Mouse (Mus musculus) neutrophil, adult 5-6 weeks (primary cell): ENCODE measurements around the gene Edf1. TPM values are rescaled to one million over a fixed set of nuclear protein-coding genes. Genes with fewer than 3 reads are reported as not detected.
A peak's percentile ranks its signal among the peaks of the same experiment; 100 is the strongest.
"Not testable (repeated sequence)": the region's sequence is repeated elsewhere in the genome, so short reads cannot be mapped to it uniquely, and the experiment has no call there.

ENCODE experiments used
- ATAC-seq: fragments of 151-379, 151-347 bp; 2 replicates; pipeline ENCODE4 v1.8.0; 2017; ENCODE audit warnings: mild to moderate bottlenecking, moderate TSS enrichment; ENCODE audit not compliant: insufficient number of reproducible peaks, poor library complexity, low FRiP score, severe bottlenecking; ENCODE audit errors: extremely low read depth
- total RNA-seq: library from RNA; stranded (forward); fragments of 200-1000 nt; gene quantifications from 2 replicates; pipeline ENCODE4 v1.2.3, GENCODE M21; 2017

Edf1 gene
- 66.3 and 85.4 TPM in 2 replicates for total RNA-seq

- ATAC-seq, result peak; percentile 93
These were observed at the start of gene Edf1 for GRCm38 (mm10) chr2:25557221-25557963. Edf1 (plus strand) TSS chr2:25557847.

DNA sequence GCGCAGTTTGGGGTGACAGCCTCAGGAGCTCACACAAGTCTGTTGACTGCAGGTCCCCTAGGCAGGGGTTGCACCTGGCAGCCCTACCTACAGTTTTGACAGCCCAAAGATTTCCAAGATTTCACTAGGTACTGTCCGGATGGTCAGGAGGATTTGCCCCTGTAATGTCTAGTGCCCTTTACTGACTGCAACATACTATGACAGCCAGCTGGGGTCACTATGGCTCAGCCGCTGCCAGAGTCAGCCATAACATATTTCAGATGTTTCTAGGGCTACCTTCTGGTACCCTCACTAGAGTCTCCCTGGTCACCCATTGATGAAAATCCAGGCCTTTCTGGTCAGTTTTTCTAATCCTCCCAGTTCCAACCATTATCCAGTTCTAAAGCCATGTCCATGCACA, 47.7 kb upstream of the Edf1 start:
- 0 out of 2 replicates have a peak, but pooled peaks have one; percentile 27 for ATAC-seq

- ATAC-seq, result no peak
These were observed 30.9 kb upstream of the Edf1 start for GRCm38 (mm10) chr2:25526510-25527302.

GRCm38 (mm10) chr2:25533707-25534106, 23.9 kb upstream of the Edf1 start:
- no peak for ATAC-seq

DNA sequence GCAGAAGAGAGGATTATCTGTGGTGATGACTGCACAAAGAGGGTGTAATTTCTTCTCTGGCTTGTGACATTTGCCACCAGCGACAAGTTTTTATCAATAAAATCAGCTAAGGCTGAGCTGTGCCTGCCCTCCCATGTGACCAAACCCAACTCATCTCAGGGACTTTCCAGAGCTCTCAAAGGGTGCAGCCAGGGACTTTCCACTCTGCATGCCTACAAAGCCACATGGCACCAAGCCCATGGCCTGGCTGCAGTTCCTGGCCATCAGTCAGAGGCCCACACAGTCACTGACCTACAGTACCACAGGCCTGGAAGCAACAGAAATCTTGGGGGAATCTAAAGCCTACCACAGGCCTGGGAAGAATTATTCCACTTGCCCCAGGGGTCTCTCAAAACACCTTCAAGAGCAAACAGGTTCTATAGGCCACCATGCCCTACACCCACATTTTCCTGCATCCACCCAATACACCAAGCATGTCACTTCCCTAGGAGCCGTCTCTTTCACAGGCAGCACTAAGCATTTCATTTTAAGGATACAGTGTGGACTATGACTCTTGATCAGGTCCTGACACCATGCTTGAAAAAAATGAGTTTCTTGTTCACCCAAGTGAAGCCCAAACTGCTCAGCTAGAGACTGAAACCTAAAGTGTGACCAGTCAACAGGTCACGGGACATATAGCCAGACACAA, 23.3 kb upstream of the Edf1 start:
- ATAC-seq, result peak; percentile 93

GRCm38 (mm10) chr2:25534866-25535182, 22.8 kb upstream of the Edf1 start:
- ATAC-seq, result no peak

- ATAC-seq, result no peak
These were observed 21.1 kb upstream of the Edf1 start for GRCm38 (mm10) chr2:25536531-25536930.

- no peak for ATAC-seq
These were observed 17.1 kb upstream of the Edf1 start for GRCm38 (mm10) chr2:25540541-25540948.

GRCm38 (mm10) chr2:25541644-25542367, 15.8 kb upstream of the Edf1 start:
- no peak for ATAC-seq

- no peak for ATAC-seq
These were observed 11.4 kb upstream of the Edf1 start for GRCm38 (mm10) chr2:25545996-25546810.

DNA sequence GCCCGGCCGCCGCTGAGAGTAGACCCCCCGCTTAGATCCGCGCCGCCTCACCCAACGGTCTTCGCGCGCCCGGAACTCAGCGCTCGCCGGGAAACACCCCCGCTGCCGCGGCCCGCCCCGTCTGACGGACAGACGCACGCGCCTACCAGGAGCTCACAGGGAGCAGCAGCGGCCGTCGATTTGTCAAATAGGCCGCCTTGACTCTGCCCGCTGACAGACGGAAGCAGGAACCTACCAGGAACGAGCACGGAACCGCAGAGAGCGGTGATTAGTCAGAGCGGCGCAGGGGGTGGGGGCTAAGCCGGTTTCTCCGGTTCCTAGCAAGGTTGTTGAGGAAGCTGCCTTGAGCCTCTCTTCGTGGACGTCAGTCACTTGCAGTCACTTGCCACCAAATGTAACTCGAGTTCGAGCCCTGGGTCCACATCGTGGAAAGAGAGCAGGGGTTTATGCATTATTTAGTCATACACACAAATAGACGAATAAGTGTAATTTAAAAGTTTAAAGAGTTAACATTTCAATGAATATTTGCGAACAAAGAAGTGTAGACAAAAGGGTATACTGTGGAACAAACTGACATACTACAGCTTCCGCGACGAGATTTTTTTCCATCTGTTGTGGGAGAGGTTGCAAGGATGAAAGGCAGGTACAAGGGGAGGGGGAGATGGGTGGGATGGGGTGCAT, 10.7 kb upstream of the Edf1 start, which contains the start of gene Traf2:
Gene Traf2, minus strand, starts transcription at position 130 of the 681 bp plus-strand sequence.
- peak; percentile 97 for ATAC-seq

- peak; percentile 5; the same call in 1 of the 2 replicates for ATAC-seq
These were observed 8.3 kb upstream of the Edf1 start for GRCm38 (mm10) chr2:25549021-25549991.

DNA sequence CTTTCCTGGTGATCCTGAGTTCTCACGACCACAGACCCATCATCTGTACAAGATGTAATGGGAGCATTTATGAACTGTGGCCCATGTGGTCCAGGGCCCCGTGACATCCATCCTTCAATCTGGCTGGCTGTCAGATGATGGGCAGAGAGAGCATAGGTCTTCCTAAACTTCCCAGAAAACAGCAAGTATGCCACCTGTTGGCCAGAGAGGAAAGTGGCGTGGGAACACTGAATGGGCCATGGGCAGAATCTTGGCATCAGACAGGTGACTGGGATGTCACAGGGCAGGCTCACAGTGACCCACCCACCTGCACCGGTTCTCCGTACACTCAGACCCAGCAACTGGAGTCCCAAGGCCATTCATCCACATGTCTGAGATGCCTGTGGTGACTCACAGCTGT, 6.5 kb upstream of the Edf1 start:
- no peak for ATAC-seq

DNA sequence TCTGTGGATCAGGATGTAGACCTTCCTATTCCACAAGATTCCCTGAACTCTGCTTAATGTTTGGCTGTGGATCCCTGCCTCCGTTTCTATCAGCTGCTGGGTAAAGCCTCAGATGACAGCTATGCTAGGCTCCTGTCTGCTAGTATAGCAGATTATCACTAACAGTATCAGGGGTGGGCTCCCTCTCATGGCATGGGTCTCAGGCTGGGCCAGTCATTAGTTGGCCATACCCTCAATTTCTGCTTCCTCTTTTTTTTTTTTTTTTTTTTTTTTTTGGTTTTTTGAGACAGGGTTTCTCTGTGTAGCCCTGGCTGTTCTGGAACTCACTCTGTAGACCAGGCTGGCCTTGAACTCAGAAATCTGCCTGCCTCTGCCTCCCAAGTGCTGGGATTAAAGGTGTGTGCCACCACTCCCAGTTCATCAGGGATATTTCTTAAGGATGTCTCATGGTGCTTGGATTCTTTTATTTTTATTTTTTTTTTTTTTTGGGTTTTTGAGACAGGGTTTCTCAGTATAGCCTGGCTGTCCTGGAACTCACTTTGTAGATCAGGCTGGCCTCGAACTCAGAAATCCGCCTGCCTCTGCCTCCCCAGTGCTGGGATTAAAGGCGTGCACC, 4.4 kb upstream of the Edf1 start:
- not testable (repeated sequence) for ATAC-seq

- not testable (repeated sequence) for ATAC-seq
These were observed 2.2 kb upstream of the Edf1 start for GRCm38 (mm10) chr2:25555479-25555878.

DNA sequence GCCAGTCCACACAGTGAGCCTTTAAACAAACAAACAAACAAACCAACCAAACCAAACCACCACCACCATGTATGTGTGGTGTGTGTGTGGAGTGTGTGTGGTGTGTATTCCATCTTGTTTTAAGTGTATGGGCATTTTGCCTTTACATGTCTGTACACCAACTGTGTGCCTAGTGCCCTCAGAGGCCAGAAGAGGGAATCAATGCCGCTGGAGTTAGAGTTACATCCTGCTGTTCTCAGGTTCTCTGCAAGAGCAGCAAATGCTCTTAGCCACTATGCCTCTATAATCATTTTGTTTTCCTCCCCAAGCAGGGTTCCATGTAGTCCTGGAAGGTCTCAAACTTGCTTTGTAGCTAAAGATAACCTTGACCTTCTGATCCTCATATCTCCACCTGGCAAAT, 1.4 kb upstream of the Edf1 start:
- ATAC-seq, result no peak
